Mouse (Mus musculus) heart, postnatal 14 days (tissue): ENCODE data around the gene Olfr299. TPM values are rescaled to one million over a fixed set of nuclear protein-coding genes. Genes with fewer than 3 reads are reported as not detected.

Experiments
- DNase-seq, 2 experiments: peaks; one replicate each; pipeline ENCODE4 v3.0.0; 2021 to 2022
- intact Hi-C: fragments of 180-260 bp; cut with DNase I; formaldehyde crosslinking; loops from one replicate; pipeline ENCODE4 v1.15.1; 2025
- long read RNA-seq, 2 experiments: library from polyadenylated mRNA; stranded (forward); transcript quantifications; one replicate each; pipeline ENCODE4 v2.0.0; 2021
- total RNA-seq, 2 experiments: library from RNA; stranded (reverse); gene quantifications; 2 replicates each; pipeline ENCODE4 v1.2.3; 2021

Gene Olfr299
- not detected for total RNA-seq
- long read RNA-seq, experiment 1: 0 reads
- long read RNA-seq, experiment 2: 0 reads

- intact Hi-C loops: no loop called here
- DNase-seq: no peak
These were observed at the start of gene Olfr299 for GRCm38 (mm10) chr7:86459621-86460020. Gene Olfr299 (plus strand): TSS chr7:86459921.

GRCm38 (mm10) chr7:86492384-86492783 is 32.7 kb downstream of the Olfr299 start, which contains the start of gene Olfr298:
Gene Olfr298 (minus strand): TSS chr7:86492484.
- no peak for DNase-seq

More at GRCm38 (mm10) chr7:86492384-86492783, 32.7 kb downstream of the Olfr299 start, which contains the start of gene Olfr298:
- intact Hi-C loops: no loop called here

Other genes starting within 250 kb of the Olfr299 start
- not detected for gene Vmn2r76, start 213.6 kb upstream of the Olfr299 start, total RNA-seq
- gene Olfr310, start 182.7 kb upstream of the Olfr299 start, total RNA-seq: not detected
- not detected for gene Olfr309, start 146.2 kb upstream of the Olfr299 start, total RNA-seq
- not detected for gene Olfr308, start 134.3 kb upstream of the Olfr299 start, total RNA-seq
- gene Olfr307, start 122.3 kb upstream of the Olfr299 start, total RNA-seq: not detected
- not detected for gene Olfr305, start 93.0 kb upstream of the Olfr299 start, total RNA-seq
- not detected for gene Olfr304, start 73.3 kb upstream of the Olfr299 start, total RNA-seq
- gene Olfr303, start 62.1 kb upstream of the Olfr299 start, total RNA-seq: not detected
- not detected for gene Olfr301, start 56.1 kb upstream of the Olfr299 start, total RNA-seq
- gene Olfr298, start 32.6 kb downstream of the Olfr299 start, total RNA-seq: not detected
- gene Olfr297, start 60.0 kb downstream of the Olfr299 start, total RNA-seq: not detected
- not detected for gene Olfr295, start 123.9 kb downstream of the Olfr299 start, total RNA-seq
- gene Olfr294, start 156.7 kb downstream of the Olfr299 start, total RNA-seq: not detected
- gene Olfr293, start 189.1 kb downstream of the Olfr299 start, total RNA-seq: not detected
- gene Olfr292, start 228.4 kb downstream of the Olfr299 start, total RNA-seq: not detected